Mouse (Mus musculus): ENCODE data around the gene Rnase12. TPM values are rescaled to one million over a fixed set of nuclear protein-coding genes. Genes with fewer than 3 reads are reported as not detected.
"Not testable (repeated sequence)": the region's sequence is repeated elsewhere in the genome, so short reads cannot be mapped to it uniquely, and the experiment has no call there.

Gene Rnase12
- polyA plus RNA-seq, 2 experiments from 2014 or later, result not detected

GRCm38 (mm10) chr14:51015780-51016179 is 41.7 kb downstream of the Rnase12 start:
- no peak for ATAC-seq

- not testable (repeated sequence) for ATAC-seq
Observed at GRCm38 (mm10) chr14:51014724-51015123, 42.7 kb downstream of the Rnase12 start.

- no peak for ATAC-seq
Observed at GRCm38 (mm10) chr14:51009572-51009971, 47.9 kb downstream of the Rnase12 start.

- no peak for ATAC-seq
Observed at GRCm38 (mm10) chr14:51008781-51009180, 48.7 kb downstream of the Rnase12 start.

GRCm38 (mm10) chr14:51007914-51008713 is 49.3 kb downstream of the Rnase12 start:
- ATAC-seq, result no peak

- ATAC-seq, result no peak
Observed at GRCm38 (mm10) chr14:51007152-51007801, 50.2 kb downstream of the Rnase12 start, which contains the start of gene Rnase10. TSS of gene Rnase10 (plus strand) at chr14:51007751.

Other genes starting within 250 kb of the Rnase12 start
- not detected for gene Ccnb1ip1, start 249.9 kb downstream of the Rnase12 start, polyA plus RNA-seq (2017; shearing (Covaris generic))
- gene Parp2, start 249.8 kb downstream of the Rnase12 start, polyA plus RNA-seq (2017; shearing (Covaris generic)), result 10 to 100 TPM; 83.6 to 88.1 TPM
- 10 to 100 TPM; 20.7 to 22.0 TPM for gene Tep1, start 187.1 kb downstream of the Rnase12 start, polyA plus RNA-seq (2017; shearing (Covaris generic))
- under 1 TPM in 1 of 2 experiments, not detected in 1; 0.21 TPM for gene Klhl33, start 160.2 kb downstream of the Rnase12 start, polyA plus RNA-seq (2017; shearing (Covaris generic))
- 100 to 1,000 TPM in 1 of 2 experiments, 10 to 100 TPM in 1; 73.9 to 108 TPM for gene Osgep, start 132.8 kb downstream of the Rnase12 start, polyA plus RNA-seq (2017; shearing (Covaris generic))
- gene Apex1, start 132.7 kb downstream of the Rnase12 start, polyA plus RNA-seq (2017; shearing (Covaris generic)), result 100 to 1,000 TPM in 1 of 2 experiments, 10 to 100 TPM in 1; 72.8 to 108 TPM
- gene Pip4p1, start 126.8 kb downstream of the Rnase12 start, polyA plus RNA-seq (2017; shearing (Covaris generic)), result 1 to 10 TPM; 3.6 to 4.1 TPM
- 10 to 100 TPM; 61.0 to 76.3 TPM for gene Pnp, start 126.6 kb downstream of the Rnase12 start, polyA plus RNA-seq (2017; shearing (Covaris generic))
- 1 to 10 TPM in 1 of 2 experiments, not detected in 1; 9.9 TPM for gene Gm49342, start 113.1 kb downstream of the Rnase12 start, polyA plus RNA-seq (2017; shearing (Covaris generic))
- under 1 TPM; 0.60 to 0.85 TPM for gene Pnp2, start 101.7 kb downstream of the Rnase12 start, polyA plus RNA-seq (2017; shearing (Covaris generic))
- gene Rnase10, start 49.9 kb downstream of the Rnase12 start, polyA plus RNA-seq (2017; shearing (Covaris generic)), result not detected
- not detected for gene Rnase9, start 15.8 kb downstream of the Rnase12 start, polyA plus RNA-seq (2017; shearing (Covaris generic))
- gene Rnase11, start 7.5 kb downstream of the Rnase12 start, polyA plus RNA-seq (2017; shearing (Covaris generic)), result not detected
- not detected for gene Olfr750, start 16.8 kb upstream of the Rnase12 start, polyA plus RNA-seq (2017; shearing (Covaris generic))
- 10 to 100 TPM; 11.7 to 15.5 TPM for gene Rnase4, start 33.4 kb upstream of the Rnase12 start, polyA plus RNA-seq (2017; shearing (Covaris generic))
- gene Ang, start 33.5 kb upstream of the Rnase12 start, polyA plus RNA-seq (2017; shearing (Covaris generic)), result 1 to 10 TPM; 3.7 to 6.6 TPM
- gene Eddm3b, start 56.8 kb upstream of the Rnase12 start, polyA plus RNA-seq (2017; shearing (Covaris generic)), result not detected
- gene Rnase6, start 66.2 kb upstream of the Rnase12 start, polyA plus RNA-seq (2017; shearing (Covaris generic)), result 1 to 10 TPM; 1.9 to 6.0 TPM
- not detected for gene Rnase1, start 89.1 kb upstream of the Rnase12 start, polyA plus RNA-seq (2017; shearing (Covaris generic))
- not detected for gene Rnase2b, start 104.6 kb upstream of the Rnase12 start, polyA plus RNA-seq (2017; shearing (Covaris generic))
- gene Ang2, start 141.5 kb upstream of the Rnase12 start, polyA plus RNA-seq (2017; shearing (Covaris generic)), result not detected
- not detected for gene Ear14, start 145.7 kb upstream of the Rnase12 start, polyA plus RNA-seq (2017; shearing (Covaris generic))
- not detected for gene Rnase2a, start 198.5 kb upstream of the Rnase12 start, polyA plus RNA-seq (2017; shearing (Covaris generic))